Mouse (Mus musculus) forebrain, postnatal 0 days (tissue): ENCODE measurements around the gene Gm11627. TPM values are rescaled to one million over a fixed set of nuclear protein-coding genes. Genes with fewer than 3 reads are reported as not detected.
A peak's percentile ranks its signal among the peaks of the same experiment; 100 is the strongest.

Experiments
- ATAC-seq: fragments of 200-750 bp; cut with Nextera tagmentation; 2 replicates; pipeline ENCODE4 v1.8.0; 2017; ENCODE audit warnings: mild to moderate bottlenecking, moderate library complexity
- DNase-seq: peaks from one replicate; pipeline ENCODE4 v3.0.0-alpha.2; 2015
- H3K27ac ChIP-seq: fragments of 300-500 bp; sonication (generic); 2 replicates; pipeline ENCODE4 v1.5.1; 2014; ENCODE audit warnings: low read depth, mild to moderate bottlenecking, antibody characterized with exemption, low read length, moderate library complexity, mixed read lengths
- H3K27me3 ChIP-seq: fragments of 300-500 bp; sonication (generic); 2 replicates; pipeline ENCODE4 v1.6.1; 2014; ENCODE audit warnings: mild to moderate bottlenecking, low read length, mixed read lengths; ENCODE audit not compliant: insufficient read depth
- H3K36me3 ChIP-seq: fragments of 300-500 bp; sonication (generic); 2 replicates; pipeline ENCODE4 v1.6.1; 2014; ENCODE audit warnings: mild to moderate bottlenecking, moderate library complexity; ENCODE audit not compliant: insufficient read depth
- H3K4me1 ChIP-seq: fragments of 300-500 bp; sonication (generic); 2 replicates; pipeline ENCODE4 v1.6.1; 2014; ENCODE audit warnings: antibody characterized with exemption; ENCODE audit not compliant: insufficient read depth
- H3K4me2 ChIP-seq: fragments of 300-500 bp; sonication (generic); 2 replicates; pipeline ENCODE4 v1.6.1; 2014; ENCODE audit warnings: low read depth, mild to moderate bottlenecking, moderate library complexity
- H3K4me3 ChIP-seq: fragments of 300-500 bp; sonication (generic); 2 replicates; pipeline ENCODE4 v1.5.1; 2014; ENCODE audit warnings: low read depth, low read length, mixed read lengths
- H3K9ac ChIP-seq: fragments of 300-500 bp; sonication (generic); 2 replicates; pipeline ENCODE4 v1.6.1; 2014; ENCODE audit warnings: mild to moderate bottlenecking
- H3K9me3 ChIP-seq: fragments of 300-500 bp; sonication (generic); 2 replicates; pipeline ENCODE4 v1.6.1; 2016; ENCODE audit warnings: low read length
- CTCF ChIP-seq: sonication (generic); IDR thresholded peaks from 2 replicates; pipeline ENCODE4 v1.5.1; 2016; ENCODE audit warnings: antibody characterized with exemption, control low read depth, low read depth
- WGBS: fragments of 180-500 bp; shearing (Covaris S2); extraction: QIAGEN DNeasy Blood & Tissue Kit; methylation state at CpG from one replicate; pipeline ENCODE4 v1.1.7; 2014; 5-methylcytosine and 5-hydroxymethylcytosine counted together
- polyA plus RNA-seq: library from polyadenylated mRNA; unstranded; fragments of >200 nt; fragmentation: Nextera tagmentation; extraction: Ambion mirVana; gene quantifications from 2 replicates; pipeline ENCODE4 v1.2.1, GENCODE M21; 2015
- total RNA-seq: library from RNA; depleted of rRNA; stranded (reverse); fragments of >200 nt; gene quantifications from 2 replicates; pipeline ENCODE4 v1.2.3, GENCODE M21; 2014; rRNA removed

The Gm11627 gene
- 2.6 and 5.5 TPM in 2 replicates for total RNA-seq
- polyA plus RNA-seq, result 3.7 and 5.9 TPM in 2 replicates

GRCm38 (mm10) chr11:102579165-102580033, at the start of gene Gm11627:
TSS of gene Gm11627 (minus strand) at chr11:102579461.
- ATAC-seq (peak; percentile 82), DNase-seq (peak; percentile 47)
- H3K27me3 ChIP-seq, result no peaks in the 10 kb centered on the region
- no peak within 1 kb of the TSS for H3K9ac ChIP-seq
- H3K4me1 ChIP-seq, result 0 out of 2 replicates have a peak, but pooled peaks cover 3% of the 10 kb centered on the region
- H3K36me3 ChIP-seq, result no peaks in the 10 kb centered on the region
- peak within 1 kb of the TSS; percentile 19 for H3K4me3 ChIP-seq
- H3K4me2 ChIP-seq, result peak within 1 kb of the TSS; percentile 39
- peak within 1 kb of the TSS; percentile 42 for H3K27ac ChIP-seq
- no peak for TF ChIP-seq CTCF
- 4% methylated on average over 23 of the region's 23 CpGs for WGBS
- no peaks in the 10 kb centered on the region for H3K9me3 ChIP-seq

- no peak overlapping the region for H3K4me2 ChIP-seq
- H3K9ac ChIP-seq, result no peak overlapping the region
- no peak for TF ChIP-seq CTCF
- no peak overlapping the region for H3K4me3 ChIP-seq
- 68% methylated on average over 9 of the region's 9 CpGs for WGBS
- H3K36me3 ChIP-seq, result no peaks in the 10 kb centered on the region
- H3K27me3 ChIP-seq, result no peaks in the 10 kb centered on the region
- DNase-seq (no peak), ATAC-seq (no peak)
- 0 out of 2 replicates have a peak, but pooled peaks cover 3% of the 10 kb centered on the region for H3K4me1 ChIP-seq
- no peak overlapping the region for H3K27ac ChIP-seq
- H3K9me3 ChIP-seq, result no peaks in the 10 kb centered on the region
Measured at GRCm38 (mm10) chr11:102628529-102628928, 49.3 kb upstream of the Gm11627 start.

GRCm38 (mm10) chr11:102627171-102627931, 48.1 kb upstream of the Gm11627 start:
- Histone ChIP-seq H3K36me3 (no peaks in the 10 kb centered on the region), H3K27ac (no peak overlapping the region), H3K4me2 (no peak overlapping the region), H3K4me3 (no peak overlapping the region), H3K9me3 (no peaks in the 10 kb centered on the region), H3K9ac (no peak overlapping the region), H3K27me3 (no peaks in the 10 kb centered on the region), H3K4me1 (0 out of 2 replicates have a peak, but pooled peaks cover 3% of the 10 kb centered on the region)
- DNase-seq, result no peak
- no peak for ATAC-seq
- no peak for TF ChIP-seq CTCF
- 91% methylated on average over 9 of the region's 9 CpGs for WGBS

DNA sequence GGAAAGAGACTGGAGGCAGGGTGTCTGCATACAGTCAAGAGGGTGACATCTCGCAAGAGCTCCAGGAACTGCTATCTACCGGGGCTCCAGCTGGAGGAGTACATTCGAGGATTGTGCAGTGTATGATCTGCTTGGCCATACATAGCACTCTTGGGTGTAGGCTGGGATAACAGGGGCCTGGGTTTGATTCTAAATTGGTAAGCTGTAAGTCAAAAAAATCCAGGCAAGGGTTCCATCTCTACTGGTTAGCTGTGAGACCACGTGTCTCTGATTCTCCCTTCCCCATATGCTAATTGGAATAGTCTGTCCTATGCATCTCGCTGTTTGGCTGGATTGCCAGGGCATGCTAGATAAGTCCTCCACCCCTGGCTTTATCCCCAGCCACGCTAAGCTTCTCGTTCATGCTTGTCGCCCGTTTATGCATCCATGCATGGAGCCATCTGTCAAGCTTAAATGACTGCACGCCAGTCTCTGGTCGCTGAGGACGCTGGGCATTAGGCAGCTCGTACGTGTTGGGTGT, 45.7 kb upstream of the Gm11627 start:
- no peak for TF ChIP-seq CTCF
- no peaks in the 10 kb centered on the region for H3K27me3 ChIP-seq
- no peak overlapping the region for H3K27ac ChIP-seq
- no peaks in the 10 kb centered on the region for H3K9me3 ChIP-seq
- ATAC-seq (peak; percentile 83), DNase-seq (peak; percentile 59)
- no peak overlapping the region for H3K9ac ChIP-seq
- 26% methylated on average over 14 of the region's 14 CpGs for WGBS
- no peak overlapping the region for H3K4me3 ChIP-seq
- peak overlapping the region; percentile 24; the same call in 1 of the 2 replicates for H3K4me2 ChIP-seq
- 0 out of 2 replicates have a peak, but pooled peaks cover 3% of the 10 kb centered on the region for H3K4me1 ChIP-seq
- no peaks in the 10 kb centered on the region for H3K36me3 ChIP-seq

GRCm38 (mm10) chr11:102623876-102624789, 44.9 kb upstream of the Gm11627 start:
- no peak for TF ChIP-seq CTCF
- no peak overlapping the region for H3K4me2 ChIP-seq
- H3K9ac ChIP-seq, result no peak overlapping the region
- DNase-seq, result no peak
- 0 out of 2 replicates have a peak, but pooled peaks cover 3% of the 10 kb centered on the region for H3K4me1 ChIP-seq
- no peak overlapping the region for H3K4me3 ChIP-seq
- WGBS, result 12% methylated on average over 16 of the region's 17 CpGs
- ATAC-seq, result peak; percentile 36; the same call in 1 of the 2 replicates
- H3K27me3 ChIP-seq, result no peaks in the 10 kb centered on the region
- H3K27ac ChIP-seq, result no peak overlapping the region
- H3K36me3 ChIP-seq, result no peaks in the 10 kb centered on the region
- H3K9me3 ChIP-seq, result no peaks in the 10 kb centered on the region

DNA sequence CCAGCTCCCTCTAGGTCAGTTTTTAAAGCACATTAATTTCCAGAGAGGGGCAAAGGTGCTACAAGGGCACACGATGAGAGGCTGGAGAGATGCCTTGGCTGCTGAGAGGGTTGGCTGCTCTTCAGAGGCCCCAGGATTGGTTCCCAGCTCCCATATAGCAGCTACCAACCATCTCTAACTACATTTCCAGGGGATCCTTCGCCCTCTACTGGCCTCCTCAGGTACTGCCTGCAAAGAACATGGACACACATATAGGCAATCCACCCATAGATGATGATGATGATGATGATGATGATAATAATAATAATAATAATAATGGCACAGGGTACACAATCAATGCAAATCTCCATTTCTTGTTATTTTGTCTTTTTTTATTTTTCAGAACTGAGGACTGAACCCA, 40.2 kb upstream of the Gm11627 start:
- Histone ChIP-seq H3K27me3 (no peaks in the 10 kb centered on the region), H3K9ac (no peak overlapping the region), H3K9me3 (no peaks in the 10 kb centered on the region), H3K4me3 (no peak overlapping the region), H3K27ac (no peak overlapping the region), H3K4me2 (no peak overlapping the region), H3K4me1 (no peaks in the 10 kb centered on the region), H3K36me3 (no peaks in the 10 kb centered on the region)
- 69% methylated on average over 2 of the region's 2 CpGs for WGBS
- ATAC-seq (no peak), DNase-seq (no peak)
- 0 out of 2 replicates have a peak, but pooled peaks have one; percentile 9 for TF ChIP-seq CTCF
